Mouse (Mus musculus) embryonic fibroblast, embryonic 13.5 days (primary cell): ENCODE measurements at regions not wholly inside any gene's neighbourhood (a gene's known extent, or its start where the extent isn't known, plus 50 kb on each side); places are given as distances from the start of the nearest gene placed in this dataset.

Source experiments
- CTCF ChIP-seq: IDR thresholded peaks from 2 replicates; pipeline ENCODE4 v1.5.1; 2011; ENCODE audit warnings: mild to moderate bottlenecking, control low read depth, low read length, moderate library complexity, borderline replicate concordance; ENCODE audit not compliant: insufficient read depth
- POLR2A ChIP-seq: IDR thresholded peaks from 2 replicates; pipeline ENCODE4 v1.6.1; 2011; ENCODE audit warnings: low read depth, mild to moderate bottlenecking, control low read depth, low read length, moderate library complexity

GRCm38 (mm10) chr15:96813472-96813871, 113.9 kb upstream of the Slc38a2 start:
- no peak for TF ChIP-seq CTCF
- TF ChIP-seq POLR2A: no peak
